Mouse (Mus musculus): ENCODE results near the gene Ushbp1. TPM values are rescaled to one million over a fixed set of nuclear protein-coding genes. Genes with fewer than 3 reads are reported as not detected.
"Not testable (repeated sequence)": the region's sequence is repeated elsewhere in the genome, so short reads cannot be mapped to it uniquely, and the experiment has no call there.

Ushbp1 gene
- 5.4 and 5.5 TPM in 2 replicates for polyA plus RNA-seq (2016; fragmentation: Nextera tagmentation; extraction: Ambion mirVana)

GRCm38 (mm10) chr8:71395629-71396028 is at the start of gene Ushbp1:
Gene Ushbp1, minus strand, starts transcription at chr8:71395802.
- peaks cover 24% of the 10 kb centered on the region for H3K36me3 ChIP-seq (replicated peaks)
- WGBS = 85% methylated on average over 9 of the region's 9 CpGs
- H3K27ac ChIP-seq (replicated peaks) = peak within 1 kb of the TSS; percentile 89

GRCm38 (mm10) chr8:71445096-71445495 is 49.5 kb upstream of the Ushbp1 start:
- H3K4me1 ChIP-seq = peaks cover 4% of the 10 kb centered on the region; the same call in 1 of the 2 replicates
- H3K27me3 ChIP-seq (replicated peaks; ENCODE audit: low read depth, poor library complexity, severe bottlenecking) = peaks cover 18% of the 10 kb centered on the region
- no peak overlapping the region for H3K4me3 ChIP-seq
- DNase-seq (ENCODE audit: low spot score) = no peak
- H3K27ac ChIP-seq (replicated peaks) = no peak overlapping the region
- no peaks in the 10 kb centered on the region for H3K36me3 ChIP-seq (replicated peaks)
- no peaks in the 10 kb centered on the region for H3K9me3 ChIP-seq
- WGBS = 83% methylated on average over 7 of the region's 7 CpGs

More at GRCm38 (mm10) chr8:71395629-71396028, at the start of gene Ushbp1:
- Histone ChIP-seq H3K27me3 (replicated peaks; ENCODE audit: low read depth, poor library complexity, severe bottlenecking) (0 out of 2 replicates have a peak, but pooled peaks cover 3% of the 10 kb centered on the region), H3K4me1 (peaks cover 26% of the 10 kb centered on the region), H3K4me3 (peak within 1 kb of the TSS; percentile 88), H3K9me3 (no peaks in the 10 kb centered on the region)
- no peak for DNase-seq (ENCODE audit: low spot score)

- Histone ChIP-seq H3K4me1 (peaks cover 4% of the 10 kb centered on the region; the same call in 1 of the 2 replicates), H3K4me3 (no peak overlapping the region), H3K27ac (replicated peaks) (no peak overlapping the region), H3K27me3 (replicated peaks; ENCODE audit: low read depth, poor library complexity, severe bottlenecking) (peaks cover 18% of the 10 kb centered on the region), H3K9me3 (no peaks in the 10 kb centered on the region), H3K36me3 (replicated peaks) (no peaks in the 10 kb centered on the region)
- WGBS = 0% methylated on average over 7 of the region's 7 CpGs
- peak; percentile 43 for DNase-seq (ENCODE audit: low spot score)
These were observed 45.8 kb upstream of the Ushbp1 start for GRCm38 (mm10) chr8:71441404-71441803.

- peaks cover 3% of the 10 kb centered on the region; the same call in 1 of the 2 replicates for H3K9me3 ChIP-seq
- DNase-seq (ENCODE audit: low spot score) = no peak
- no peaks in the 10 kb centered on the region for H3K36me3 ChIP-seq (replicated peaks)
- H3K27ac ChIP-seq (replicated peaks) = no peak overlapping the region
- H3K27me3 ChIP-seq (replicated peaks; ENCODE audit: low read depth, poor library complexity, severe bottlenecking) = peaks cover 3% of the 10 kb centered on the region
- 41% methylated on average over 3 of the region's 3 CpGs for WGBS
- no peak overlapping the region for H3K4me3 ChIP-seq
- peaks cover 3% of the 10 kb centered on the region; the same call in 1 of the 2 replicates for H3K4me1 ChIP-seq
These were observed 41.4 kb upstream of the Ushbp1 start for GRCm38 (mm10) chr8:71437041-71437440.

- WGBS = 82% methylated on average over 1 of the region's 1 CpGs
- not testable (repeated sequence) for H3K9me3 ChIP-seq; DNase-seq (ENCODE audit: low spot score); H3K36me3 ChIP-seq (replicated peaks); H3K27me3 ChIP-seq (replicated peaks; ENCODE audit: low read depth, poor library complexity, severe bottlenecking); H3K4me1 ChIP-seq; H3K27ac ChIP-seq (replicated peaks); H3K4me3 ChIP-seq
These were observed 37.3 kb upstream of the Ushbp1 start for GRCm38 (mm10) chr8:71432935-71433334.

- H3K27ac ChIP-seq (replicated peaks) = no peak overlapping the region
- H3K36me3 ChIP-seq (replicated peaks) = no peaks in the 10 kb centered on the region
- no peak for DNase-seq (ENCODE audit: low spot score)
- H3K4me1 ChIP-seq = no peaks in the 10 kb centered on the region
- H3K9me3 ChIP-seq = no peaks in the 10 kb centered on the region
- 0 out of 2 replicates have a peak, but pooled peaks cover 3% of the 10 kb centered on the region for H3K27me3 ChIP-seq (replicated peaks; ENCODE audit: low read depth, poor library complexity, severe bottlenecking)
- no peak overlapping the region for H3K4me3 ChIP-seq
These were observed 26.5 kb upstream of the Ushbp1 start for GRCm38 (mm10) chr8:71422121-71422520.

GRCm38 (mm10) chr8:71411535-71412273 is 16.1 kb upstream of the Ushbp1 start:
- no peak overlapping the region for H3K4me3 ChIP-seq
- no peak for DNase-seq (ENCODE audit: low spot score)
- H3K9me3 ChIP-seq = no peaks in the 10 kb centered on the region
- no peaks in the 10 kb centered on the region for H3K27me3 ChIP-seq (replicated peaks; ENCODE audit: low read depth, poor library complexity, severe bottlenecking)
- peaks cover 17% of the 10 kb centered on the region for H3K4me1 ChIP-seq
- peaks cover 33% of the 10 kb centered on the region for H3K36me3 ChIP-seq (replicated peaks)
- H3K27ac ChIP-seq (replicated peaks) = no peak overlapping the region
- 48% methylated on average over 11 of the region's 11 CpGs for WGBS

- Histone ChIP-seq H3K4me3 (no peak overlapping the region), H3K27ac (replicated peaks) (no peak overlapping the region), H3K27me3 (replicated peaks; ENCODE audit: low read depth, poor library complexity, severe bottlenecking) (no peaks in the 10 kb centered on the region), H3K4me1 (peaks cover 35% of the 10 kb centered on the region), H3K9me3 (no peaks in the 10 kb centered on the region), H3K36me3 (replicated peaks) (peaks cover 42% of the 10 kb centered on the region)
- 92% methylated on average over 4 of the region's 4 CpGs for WGBS
- no peak for DNase-seq (ENCODE audit: low spot score)
These were observed 12.6 kb upstream of the Ushbp1 start for GRCm38 (mm10) chr8:71408231-71408630.

- DNase-seq (ENCODE audit: low spot score) = no peak
- WGBS = 91% methylated on average over 14 of the region's 14 CpGs
- H3K9me3 ChIP-seq = no peaks in the 10 kb centered on the region
- H3K4me3 ChIP-seq = peak overlapping the region; percentile 84
- no peaks in the 10 kb centered on the region for H3K27me3 ChIP-seq (replicated peaks; ENCODE audit: low read depth, poor library complexity, severe bottlenecking)
- H3K4me1 ChIP-seq = peaks cover 35% of the 10 kb centered on the region
- H3K27ac ChIP-seq (replicated peaks) = no peak overlapping the region
- H3K36me3 ChIP-seq (replicated peaks) = peaks cover 50% of the 10 kb centered on the region
These were observed 11.8 kb upstream of the Ushbp1 start for GRCm38 (mm10) chr8:71407441-71407840.

- Histone ChIP-seq H3K4me3 (peak overlapping the region; percentile 84), H3K27me3 (replicated peaks; ENCODE audit: low read depth, poor library complexity, severe bottlenecking) (no peaks in the 10 kb centered on the region), H3K4me1 (peaks cover 28% of the 10 kb centered on the region), H3K36me3 (replicated peaks) (peaks cover 55% of the 10 kb centered on the region), H3K27ac (replicated peaks) (peak overlapping the region; percentile 92), H3K9me3 (no peaks in the 10 kb centered on the region)
- WGBS = 1% methylated on average over 55 of the region's 55 CpGs
- DNase-seq (ENCODE audit: low spot score) = peak; percentile 89
These were observed 10.8 kb upstream of the Ushbp1 start for GRCm38 (mm10) chr8:71406099-71407015.

GRCm38 (mm10) chr8:71405401-71406098 is 9.9 kb upstream of the Ushbp1 start, which contains the start of gene Ankle1:
Gene Ankle1, plus strand, starts transcription at chr8:71406010.
- peak; percentile 97 for DNase-seq (ENCODE audit: low spot score)
- Histone ChIP-seq H3K27ac (replicated peaks) (peak within 1 kb of the TSS; percentile 92), H3K4me3 (peak within 1 kb of the TSS; percentile 84), H3K9me3 (no peaks in the 10 kb centered on the region), H3K27me3 (replicated peaks; ENCODE audit: low read depth, poor library complexity, severe bottlenecking) (no peaks in the 10 kb centered on the region), H3K4me1 (peaks cover 27% of the 10 kb centered on the region), H3K36me3 (replicated peaks) (peaks cover 60% of the 10 kb centered on the region)
- WGBS = 18% methylated on average over 33 of the region's 33 CpGs

- Histone ChIP-seq H3K4me3 (peak overlapping the region; percentile 84), H3K36me3 (replicated peaks) (peaks cover 61% of the 10 kb centered on the region), H3K27me3 (replicated peaks; ENCODE audit: low read depth, poor library complexity, severe bottlenecking) (no peaks in the 10 kb centered on the region), H3K27ac (replicated peaks) (no peak overlapping the region), H3K4me1 (peaks cover 27% of the 10 kb centered on the region), H3K9me3 (no peaks in the 10 kb centered on the region)
- WGBS = 91% methylated on average over 9 of the region's 9 CpGs
- no peak for DNase-seq (ENCODE audit: low spot score)
These were observed 9.3 kb upstream of the Ushbp1 start for GRCm38 (mm10) chr8:71404951-71405351.
